Mouse (Mus musculus) ES-Bruce4 (cell line): ENCODE results near the gene Ccdc54.

Source experiments
- CTCF ChIP-seq: IDR thresholded peaks from one replicate; pipeline ENCODE4 v1.8.1; 2011; ENCODE audit warnings: low read depth, low read length
- EP300 ChIP-seq: IDR thresholded peaks from 2 replicates; pipeline ENCODE4 v1.6.1; 2011; ENCODE audit warnings: low read depth, low read length; ENCODE audit not compliant: insufficient read depth
- POLR2A ChIP-seq: IDR thresholded peaks from one replicate; pipeline ENCODE4 v1.8.1; 2011; ENCODE audit warnings: low read length; ENCODE audit not compliant: insufficient read depth

GRCm38 (mm10) chr16:50594876-50595275 is 3.9 kb upstream of the Ccdc54 start:
- TF ChIP-seq CTCF, result no peak
- TF ChIP-seq EP300, result no peak
- TF ChIP-seq POLR2A, result no peak
